Mouse (Mus musculus) heart, adult 9 months (tissue): ENCODE results near the gene H2-M10.3.
"Not testable (repeated sequence)": the region's sequence is repeated elsewhere in the genome, so short reads cannot be mapped to it uniquely, and the experiment has no call there.

Source experiments
- DNase-seq, 2 experiments: peaks; one replicate each; pipeline ENCODE4 v3.0.0; 2022; ENCODE audit warnings: low spot score in 2 of 2

Gene H2-M10.3

GRCm38 (mm10) chr17:36368317-36368716 is at the start of gene H2-M10.3:
H2-M10.3 (minus strand) TSS chr17:36368417.
- not testable (repeated sequence) for DNase-seq

GRCm38 (mm10) chr17:36417416-36417815 is 49.2 kb upstream of the H2-M10.3 start:
- no peak for DNase-seq

- no peak for DNase-seq
Measured at GRCm38 (mm10) chr17:36415407-36415806, 47.2 kb upstream of the H2-M10.3 start.

- no peak for DNase-seq
Measured at GRCm38 (mm10) chr17:36414361-36414760, 46.1 kb upstream of the H2-M10.3 start.

GRCm38 (mm10) chr17:36389907-36390306 is 21.7 kb upstream of the H2-M10.3 start:
- no peak for DNase-seq

GRCm38 (mm10) chr17:36362404-36362803 is 5.8 kb downstream of the H2-M10.3 start:
- not testable (repeated sequence) for DNase-seq

GRCm38 (mm10) chr17:36357512-36357911 is 10.7 kb downstream of the H2-M10.3 start:
- DNase-seq = not testable (repeated sequence)

- DNase-seq = no peak
Measured at GRCm38 (mm10) chr17:36355763-36356162, 12.5 kb downstream of the H2-M10.3 start.

GRCm38 (mm10) chr17:36355343-36355742 is 12.9 kb downstream of the H2-M10.3 start:
- DNase-seq = peak in 1 of 2 experiments; percentile 19

GRCm38 (mm10) chr17:36326055-36326454 is 42.2 kb downstream of the H2-M10.3 start, which contains the start of gene H2-M10.1:
H2-M10.1 (minus strand) TSS chr17:36326155.
- DNase-seq = no peak

- no peak for DNase-seq
Measured at GRCm38 (mm10) chr17:36315689-36316253, 52.4 kb downstream of the H2-M10.3 start.

- peak; percentile 19 for DNase-seq
Measured at GRCm38 (mm10) chr17:36315041-36315688, 53.1 kb downstream of the H2-M10.3 start.
